Mouse (Mus musculus) midbrain, postnatal 0 days (tissue): ENCODE results near the gene Ccser1. TPM values are rescaled to one million over a fixed set of nuclear protein-coding genes. Genes with fewer than 3 reads are reported as not detected.

Source experiments
- ATAC-seq: fragments of 200-750 bp; cut with Nextera tagmentation; 2 replicates; pipeline ENCODE4 v1.8.0; 2017; ENCODE audit warnings: moderate number of reproducible peaks, mild to moderate bottlenecking, moderate TSS enrichment, moderate library complexity; ENCODE audit not compliant: low FRiP score
- DNase-seq: peaks from one replicate; pipeline ENCODE4 v3.0.0-alpha.2; 2015; ENCODE audit warnings: low spot score
- H3K27ac ChIP-seq: fragments of 300-500 bp; sonication (generic); 2 replicates; pipeline ENCODE4 v1.5.1; 2014; ENCODE audit warnings: low read depth, mild to moderate bottlenecking, low read length, mixed read lengths
- H3K27me3 ChIP-seq: fragments of 300-500 bp; sonication (generic); 2 replicates; pipeline ENCODE4 v1.6.1; 2014; ENCODE audit warnings: low read length, control low read depth, mixed read lengths; ENCODE audit not compliant: insufficient read depth
- H3K36me3 ChIP-seq: fragments of 300-500 bp; sonication (generic); 2 replicates; pipeline ENCODE4 v1.6.1; 2014; ENCODE audit warnings: low read length, control low read depth, mixed read lengths; ENCODE audit not compliant: insufficient read depth
- H3K4me1 ChIP-seq: fragments of 300-500 bp; sonication (generic); 2 replicates; pipeline ENCODE4 v1.6.1; 2014; ENCODE audit warnings: mild to moderate bottlenecking, control low read depth, antibody characterized with exemption, low read length, mixed read lengths; ENCODE audit not compliant: insufficient read depth
- H3K4me2 ChIP-seq: fragments of 300-500 bp; sonication (generic); 2 replicates; pipeline ENCODE4 v1.6.1; 2014; ENCODE audit warnings: low read depth, mild to moderate bottlenecking, low read length, mixed read lengths; ENCODE audit not compliant: poor library complexity, severe bottlenecking
- H3K4me3 ChIP-seq: fragments of 300-500 bp; sonication (generic); 2 replicates; pipeline ENCODE4 v1.5.1; 2014; ENCODE audit warnings: low read depth, mild to moderate bottlenecking, low read length, moderate library complexity
- H3K9ac ChIP-seq: fragments of 300-500 bp; sonication (generic); replicated peaks from 2 replicates; pipeline ENCODE4 v1.6.1; 2014; ENCODE audit warnings: mild to moderate bottlenecking, low read length, moderate library complexity, mixed read lengths; ENCODE audit not compliant: poor library complexity, severe bottlenecking
- H3K9me3 ChIP-seq: fragments of 300-500 bp; sonication (generic); 2 replicates; pipeline ENCODE4 v1.6.1; 2016; ENCODE audit warnings: low read length, control low read depth
- CTCF ChIP-seq: IDR thresholded peaks from 2 replicates; pipeline ENCODE4 v1.5.1; 2016; ENCODE audit warnings: antibody characterized with exemption, mild to moderate bottlenecking
- WGBS: fragments of 180-500 bp; shearing (Covaris S2); extraction: QIAGEN DNeasy Blood & Tissue Kit; methylation state at CpG from one replicate; pipeline ENCODE4 v1.1.7; 2014; 5-methylcytosine and 5-hydroxymethylcytosine counted together
- polyA plus RNA-seq: library from polyadenylated mRNA; unstranded; fragments of >200 nt; fragmentation: Nextera tagmentation; extraction: Ambion mirVana; gene quantifications from 2 replicates; pipeline ENCODE4 v1.2.1, GENCODE M21; 2015
- total RNA-seq: library from RNA; depleted of rRNA; stranded (reverse); fragments of >200 nt; gene quantifications from 2 replicates; pipeline ENCODE4 v1.2.3, GENCODE M21; 2014

Ccser1 gene
- total and polyA plus RNA-seq, 2 experiments from 2014 or later: 13.9 to 51.4 TPM

DNA sequence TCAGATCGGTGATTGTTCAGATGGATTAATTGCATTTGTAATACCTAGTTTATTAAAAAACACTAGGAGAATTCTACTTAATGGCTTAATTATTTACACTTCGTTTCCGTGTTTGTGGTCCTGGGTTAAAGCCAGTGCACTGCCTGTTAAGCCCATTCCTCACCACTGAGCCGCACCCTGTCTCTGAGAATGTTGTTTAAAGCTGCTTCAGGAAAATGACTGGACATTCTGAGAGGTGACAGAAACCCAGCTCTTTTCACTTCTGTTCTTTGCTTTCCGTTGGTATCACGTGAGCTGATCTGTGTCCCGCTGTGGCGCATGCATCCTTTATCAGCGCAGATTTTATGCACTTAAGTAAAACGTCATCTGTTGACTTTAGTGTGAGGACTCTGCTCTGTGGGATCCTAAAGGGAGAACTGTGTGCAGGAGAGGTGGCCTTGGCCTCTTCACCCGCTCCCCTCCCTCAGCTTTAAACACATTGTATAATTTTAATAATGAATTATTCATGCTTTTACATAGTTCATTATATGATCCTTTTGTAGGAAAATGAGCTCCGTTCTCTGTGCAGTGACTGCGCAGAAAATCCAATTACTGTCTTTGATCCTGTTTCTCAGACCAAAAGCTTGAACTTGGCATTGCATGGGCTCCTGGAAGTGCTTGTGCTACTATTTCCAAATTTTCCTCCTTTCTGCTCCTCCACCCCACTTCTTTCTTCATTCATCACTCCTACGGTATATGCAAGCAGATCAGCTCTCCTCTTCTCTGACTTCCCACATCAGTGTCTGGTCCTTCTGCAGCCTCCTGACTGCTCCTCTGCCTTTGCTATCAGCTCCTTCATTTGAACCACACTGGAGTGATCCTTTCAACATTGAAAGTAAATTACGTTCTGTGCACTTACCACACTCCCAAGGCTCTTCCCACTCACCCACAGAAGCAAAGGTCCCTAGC is 149.7 kb downstream of the Ccser1 start:
- Histone ChIP-seq H3K4me2 (peak overlapping the region; percentile 32), H3K36me3 (no peaks in the 10 kb centered on the region), H3K9ac (no peak overlapping the region), H3K27ac (no peak overlapping the region), H3K4me3 (no peak overlapping the region), H3K4me1 (no peaks in the 10 kb centered on the region), H3K27me3 (no peaks in the 10 kb centered on the region), H3K9me3 (no peaks in the 10 kb centered on the region)
- WGBS: 28% methylated on average over 15 of the region's 15 CpGs
- DNase-seq (peak; percentile 29), ATAC-seq (no peak)
- no peak for TF ChIP-seq CTCF

DNA sequence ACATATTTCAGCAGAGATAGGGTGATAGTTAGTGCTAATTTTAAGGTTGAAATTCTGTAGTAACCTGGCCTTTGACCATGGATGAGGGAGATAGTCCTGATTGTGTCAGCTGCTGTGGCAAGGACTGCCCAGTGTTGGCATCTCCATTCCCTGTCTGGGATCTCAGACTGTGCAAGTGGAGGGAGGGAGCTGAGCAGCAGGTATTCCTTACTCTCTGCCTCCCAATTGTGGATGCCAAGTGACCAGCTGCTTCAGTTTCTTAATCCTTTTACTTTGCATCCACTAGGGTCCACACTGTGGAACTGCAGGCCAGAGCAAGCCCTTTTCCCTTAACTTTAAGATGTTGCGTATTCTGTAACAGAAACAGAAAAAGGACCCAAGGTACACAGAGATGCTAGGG is 154.3 kb downstream of the Ccser1 start:
- H3K27ac ChIP-seq: no peak overlapping the region
- no peak for TF ChIP-seq CTCF
- no peaks in the 10 kb centered on the region for H3K4me1 ChIP-seq
- no peak overlapping the region for H3K4me2 ChIP-seq
- no peaks in the 10 kb centered on the region for H3K36me3 ChIP-seq
- DNase-seq (no peak), ATAC-seq (no peak)
- no peak overlapping the region for H3K4me3 ChIP-seq
- no peaks in the 10 kb centered on the region for H3K9me3 ChIP-seq
- no peak overlapping the region for H3K9ac ChIP-seq
- no peaks in the 10 kb centered on the region for H3K27me3 ChIP-seq
- WGBS: 96% methylated on average over 1 of the region's 1 CpGs

DNA sequence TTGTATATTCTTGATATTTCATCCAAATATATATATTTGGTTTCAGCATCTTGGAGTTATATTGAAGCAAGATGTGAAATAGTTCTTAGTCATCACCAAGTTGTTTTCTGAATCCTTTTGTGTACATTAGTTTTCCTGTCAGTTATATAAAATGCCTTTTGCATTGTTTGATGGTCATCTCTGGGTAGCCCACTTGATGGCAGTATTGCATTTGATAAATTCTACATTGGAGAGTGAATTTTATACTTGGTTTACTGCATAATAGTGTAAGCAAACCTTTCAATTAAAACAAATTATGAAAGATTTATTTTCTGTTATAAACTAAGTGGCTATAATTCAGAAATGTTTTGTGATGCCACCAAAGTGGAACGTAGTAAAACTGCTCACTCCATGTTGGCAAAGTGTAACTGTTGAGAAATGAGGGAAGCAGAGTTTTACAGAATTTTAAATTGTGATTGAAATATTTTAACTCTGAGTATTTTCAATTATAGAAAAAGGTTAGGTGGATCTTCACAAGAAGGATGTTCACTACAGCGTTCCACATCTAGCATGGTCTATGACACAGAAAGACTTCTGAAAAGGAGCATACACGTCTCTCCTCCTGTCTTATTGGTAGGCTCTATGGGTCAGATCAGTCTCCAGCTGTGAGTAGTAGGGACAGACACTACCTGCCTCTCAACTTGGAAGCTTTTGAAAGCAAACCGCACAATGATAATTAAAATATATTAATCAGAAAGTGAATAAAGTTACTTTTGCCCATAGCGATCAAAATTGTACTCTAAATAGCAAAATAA is 167.1 kb downstream of the Ccser1 start:
- no peaks in the 10 kb centered on the region for H3K36me3 ChIP-seq
- no peaks in the 10 kb centered on the region for H3K9me3 ChIP-seq
- no peak overlapping the region for H3K4me2 ChIP-seq
- H3K4me3 ChIP-seq: no peak overlapping the region
- H3K27me3 ChIP-seq: no peaks in the 10 kb centered on the region
- H3K4me1 ChIP-seq: no peaks in the 10 kb centered on the region
- 65% methylated on average over 5 of the region's 5 CpGs for WGBS
- ATAC-seq (no peak), DNase-seq (peak; percentile 67)
- H3K27ac ChIP-seq: no peak overlapping the region
- H3K9ac ChIP-seq: no peak overlapping the region
- TF ChIP-seq CTCF: peak; percentile 80

DNA sequence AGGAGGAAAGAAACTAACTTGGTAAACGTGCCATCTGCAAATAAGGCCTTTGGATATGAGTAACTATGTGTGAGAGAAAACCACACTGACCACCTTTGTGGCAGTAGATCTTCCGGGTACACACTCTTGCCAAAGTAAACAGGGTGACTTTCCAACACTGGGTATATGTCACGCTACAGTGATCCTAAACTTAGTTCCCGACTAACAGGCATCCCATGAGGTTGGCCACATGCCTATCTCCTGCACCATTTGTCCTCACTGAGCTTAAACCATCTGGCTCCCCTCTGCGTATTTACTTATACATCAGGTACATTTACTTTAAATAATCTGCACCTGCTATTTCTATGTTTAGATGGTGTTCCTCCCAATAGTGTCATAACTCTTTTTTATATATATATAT is 183.6 kb downstream of the Ccser1 start:
- no peaks in the 10 kb centered on the region for H3K36me3 ChIP-seq
- TF ChIP-seq CTCF: no peak
- DNase-seq (no peak), ATAC-seq (no peak)
- no peak overlapping the region for H3K9ac ChIP-seq
- 87% methylated on average over 5 of the region's 5 CpGs for WGBS
- H3K4me2 ChIP-seq: no peak overlapping the region
- H3K9me3 ChIP-seq: no peaks in the 10 kb centered on the region
- no peak overlapping the region for H3K27ac ChIP-seq
- H3K4me3 ChIP-seq: no peak overlapping the region
- no peaks in the 10 kb centered on the region for H3K27me3 ChIP-seq
- H3K4me1 ChIP-seq: no peaks in the 10 kb centered on the region

DNA sequence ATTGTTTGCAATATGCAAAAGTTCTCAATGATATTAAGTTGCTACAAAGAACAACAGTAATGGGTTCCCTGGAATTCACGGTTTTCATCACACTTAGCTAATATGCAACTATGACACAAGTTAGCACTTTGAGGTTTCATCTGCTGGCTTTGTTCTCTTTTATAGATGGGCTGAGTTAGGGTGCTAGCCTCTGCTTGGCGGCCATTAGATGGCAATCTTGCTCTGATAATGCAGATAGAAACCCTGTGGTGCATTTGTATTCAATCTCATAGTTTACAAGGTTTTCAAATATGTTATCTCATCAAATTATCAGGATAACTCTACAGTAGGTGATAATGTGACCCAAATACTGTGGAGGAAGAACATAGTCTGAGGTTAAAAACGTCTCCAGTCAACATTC is 202.4 kb downstream of the Ccser1 start:
- DNase-seq (peak; percentile 79), ATAC-seq (no peak)
- no peak overlapping the region for H3K9ac ChIP-seq
- no peak overlapping the region for H3K27ac ChIP-seq
- no peak overlapping the region for H3K4me2 ChIP-seq
- WGBS: 27% methylated on average over 3 of the region's 3 CpGs
- no peaks in the 10 kb centered on the region for H3K36me3 ChIP-seq
- H3K4me3 ChIP-seq: no peak overlapping the region
- TF ChIP-seq CTCF: peak; percentile 83
- no peaks in the 10 kb centered on the region for H3K9me3 ChIP-seq
- no peaks in the 10 kb centered on the region for H3K27me3 ChIP-seq
- 0 out of 2 replicates have a peak, but pooled peaks cover 4% of the 10 kb centered on the region for H3K4me1 ChIP-seq

DNA sequence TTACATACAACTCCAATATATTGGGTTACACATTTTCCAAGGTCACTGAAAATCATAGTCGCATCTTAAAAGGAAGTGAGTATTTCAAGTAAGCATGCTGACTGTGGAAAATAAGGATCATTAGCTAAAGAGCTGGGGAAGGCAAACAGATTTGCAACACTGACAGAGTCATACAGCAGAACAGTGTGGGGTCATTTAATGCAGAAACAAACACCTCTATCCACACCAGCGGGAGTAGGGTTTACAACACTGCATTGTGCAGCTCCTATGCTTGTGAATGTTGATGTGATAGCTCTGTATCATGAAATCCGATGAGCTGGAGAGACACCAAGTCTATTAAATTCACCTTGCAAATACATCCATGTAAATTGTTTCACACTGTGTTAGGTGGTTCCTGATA is 202.9 kb downstream of the Ccser1 start:
- no peak overlapping the region for H3K27ac ChIP-seq
- no peak overlapping the region for H3K4me3 ChIP-seq
- no peak overlapping the region for H3K9ac ChIP-seq
- H3K36me3 ChIP-seq: no peaks in the 10 kb centered on the region
- H3K4me2 ChIP-seq: no peak overlapping the region
- 0 out of 2 replicates have a peak, but pooled peaks cover 4% of the 10 kb centered on the region for H3K4me1 ChIP-seq
- 31% methylated on average over 3 of the region's 3 CpGs for WGBS
- no peak for TF ChIP-seq CTCF
- no peaks in the 10 kb centered on the region for H3K27me3 ChIP-seq
- ATAC-seq (no peak), DNase-seq (peak; percentile 21)
- no peaks in the 10 kb centered on the region for H3K9me3 ChIP-seq
